Mouse (Mus musculus): Measurements from ENCODE around the gene Gsap. TPM values are rescaled to one million over a fixed set of nuclear protein-coding genes. Genes with fewer than 3 reads are reported as not detected.
"Not testable (repeated sequence)": the region's sequence is repeated elsewhere in the genome, so short reads cannot be mapped to it uniquely, and the experiment has no call there.

The Gsap gene
- total RNA-seq, 2 experiments from 2014 or later: 6.3 to 10.0 TPM

GRCm38 (mm10) chr5:21299076-21299755 is 113.2 kb downstream of the Gsap start:
- no peak for DNase-seq (ENCODE audit: extremely low spot score in 1 of 2, low spot score in 1 of 2)

DNA sequence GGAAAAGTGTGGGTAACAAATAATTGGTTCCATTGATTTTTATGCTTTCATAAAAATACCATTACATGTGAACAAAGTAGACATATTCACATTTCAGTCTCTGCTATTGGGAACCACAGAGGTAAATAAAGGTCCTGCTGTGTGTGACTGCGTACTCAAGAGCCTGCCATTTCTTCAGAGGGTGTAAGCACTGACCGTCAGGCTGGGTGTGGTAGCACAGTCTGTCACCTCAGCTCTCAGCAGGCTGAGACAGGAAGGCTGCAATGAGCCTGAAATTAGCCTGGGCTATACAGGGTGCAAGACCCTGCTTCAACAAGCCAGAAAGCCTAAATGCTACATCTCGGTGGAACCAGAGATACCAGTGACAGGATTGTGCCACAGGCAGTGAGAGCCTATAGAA is 114.0 kb downstream of the Gsap start:
- no peak for DNase-seq (ENCODE audit: extremely low spot score in 1 of 2, low spot score in 1 of 2)

DNA sequence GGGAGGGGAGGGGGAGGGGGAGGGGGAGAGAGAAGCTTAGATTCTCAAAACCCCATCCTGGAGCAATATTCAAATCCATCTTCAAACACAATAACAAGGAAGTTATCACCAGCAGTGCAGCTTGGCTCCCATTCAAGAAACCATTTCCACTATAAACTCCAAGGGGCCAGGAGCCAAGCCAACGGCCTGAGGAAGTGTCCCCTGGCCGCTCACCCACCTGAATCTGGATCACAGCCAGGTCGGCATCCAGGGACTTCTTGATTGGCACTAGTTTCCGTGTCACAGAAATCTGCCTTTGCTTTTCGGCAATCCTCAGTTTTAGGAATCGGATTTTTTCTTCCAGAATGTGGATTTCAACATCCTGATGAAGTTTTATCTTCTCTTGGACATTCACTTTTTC is 115.0 kb downstream of the Gsap start:
- DNase-seq (ENCODE audit: extremely low spot score in 1 of 2, low spot score in 1 of 2): no peak

- DNase-seq (ENCODE audit: extremely low spot score in 1 of 2, low spot score in 1 of 2): no peak
These were observed 121.1 kb downstream of the Gsap start for GRCm38 (mm10) chr5:21307165-21307564.

DNA sequence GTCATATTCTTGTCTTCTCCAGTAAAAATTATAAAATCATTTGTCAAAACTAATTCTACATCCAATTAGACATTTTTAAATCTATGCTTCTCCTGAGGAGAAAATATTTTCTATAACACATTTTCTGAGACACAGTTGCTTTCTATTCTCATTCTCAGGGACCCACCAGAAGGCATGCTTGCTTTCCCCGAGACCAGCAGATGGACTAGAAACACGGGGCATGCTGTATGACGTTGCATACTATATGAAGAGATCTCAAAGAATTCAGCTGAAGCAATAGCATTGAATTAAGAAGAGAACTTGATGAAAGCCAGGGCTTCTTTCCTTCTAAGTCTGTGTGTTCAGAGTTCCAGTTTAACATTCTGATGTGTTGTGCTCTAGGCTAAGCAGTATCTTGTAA is 128.6 kb downstream of the Gsap start:
- DNase-seq (ENCODE audit: extremely low spot score in 1 of 2, low spot score in 1 of 2): no peak

DNA sequence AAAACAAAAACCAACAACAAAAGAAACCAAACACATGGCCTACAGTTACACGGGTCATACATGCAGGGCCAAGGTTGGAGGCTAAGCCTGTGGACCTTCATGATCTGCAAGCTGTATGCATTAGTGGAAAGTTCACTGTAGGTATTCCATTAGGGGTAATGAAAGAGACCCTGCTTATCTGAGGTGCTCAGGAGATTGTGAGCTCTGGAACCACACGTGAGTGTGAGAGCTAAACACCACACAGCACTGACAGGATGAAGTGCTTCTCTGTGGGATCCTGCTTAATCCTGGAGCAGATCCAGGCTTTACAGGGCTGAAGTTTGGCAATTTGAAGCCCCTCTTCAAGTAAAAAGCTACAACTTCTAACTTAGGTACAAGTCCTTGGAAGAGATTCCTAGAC is 134.1 kb downstream of the Gsap start:
- DNase-seq (ENCODE audit: extremely low spot score in 1 of 2, low spot score in 1 of 2): no peak

DNA sequence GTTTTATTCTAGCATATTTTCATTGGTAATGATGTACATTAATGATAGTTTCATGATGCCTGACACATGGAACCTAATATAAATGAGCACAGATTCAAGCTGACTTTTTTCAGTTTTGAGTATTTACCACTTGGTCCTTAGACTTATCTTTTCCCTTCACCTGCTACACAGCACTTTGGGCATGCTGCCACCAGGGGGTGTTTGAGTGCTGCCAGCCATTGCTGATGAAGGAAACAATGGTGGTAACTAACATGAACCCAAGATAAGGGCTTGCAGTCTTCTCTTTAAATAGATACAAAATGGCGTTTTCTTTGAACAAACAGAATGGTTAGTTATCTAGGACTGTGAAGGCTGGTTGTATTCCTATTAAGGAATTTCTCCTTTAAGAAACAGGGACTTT is 140.4 kb downstream of the Gsap start:
- peak; percentile 15 to 55 for DNase-seq (ENCODE audit: extremely low spot score in 1 of 2, low spot score in 1 of 2)

DNA sequence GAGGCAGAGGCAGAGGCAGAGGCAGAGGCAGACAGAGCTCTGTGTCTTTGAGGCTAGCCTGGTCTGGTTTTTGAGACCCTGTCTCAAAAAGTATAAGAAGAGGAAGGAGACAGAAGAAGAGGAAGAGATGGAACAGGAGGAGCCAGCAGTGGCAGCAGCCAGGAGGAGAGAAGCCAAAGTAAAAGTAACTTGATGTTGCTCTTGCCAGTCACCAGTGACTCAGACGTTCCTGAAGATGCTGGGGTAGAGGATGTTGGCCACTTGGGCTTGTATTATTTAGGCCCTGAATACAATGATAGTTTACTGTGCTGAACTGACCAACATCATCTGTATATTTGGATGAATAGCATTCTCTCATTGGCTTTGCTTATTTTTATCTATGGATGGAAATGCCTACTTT is 142.5 kb downstream of the Gsap start:
- no peak for DNase-seq (ENCODE audit: extremely low spot score in 1 of 2, low spot score in 1 of 2)

DNA sequence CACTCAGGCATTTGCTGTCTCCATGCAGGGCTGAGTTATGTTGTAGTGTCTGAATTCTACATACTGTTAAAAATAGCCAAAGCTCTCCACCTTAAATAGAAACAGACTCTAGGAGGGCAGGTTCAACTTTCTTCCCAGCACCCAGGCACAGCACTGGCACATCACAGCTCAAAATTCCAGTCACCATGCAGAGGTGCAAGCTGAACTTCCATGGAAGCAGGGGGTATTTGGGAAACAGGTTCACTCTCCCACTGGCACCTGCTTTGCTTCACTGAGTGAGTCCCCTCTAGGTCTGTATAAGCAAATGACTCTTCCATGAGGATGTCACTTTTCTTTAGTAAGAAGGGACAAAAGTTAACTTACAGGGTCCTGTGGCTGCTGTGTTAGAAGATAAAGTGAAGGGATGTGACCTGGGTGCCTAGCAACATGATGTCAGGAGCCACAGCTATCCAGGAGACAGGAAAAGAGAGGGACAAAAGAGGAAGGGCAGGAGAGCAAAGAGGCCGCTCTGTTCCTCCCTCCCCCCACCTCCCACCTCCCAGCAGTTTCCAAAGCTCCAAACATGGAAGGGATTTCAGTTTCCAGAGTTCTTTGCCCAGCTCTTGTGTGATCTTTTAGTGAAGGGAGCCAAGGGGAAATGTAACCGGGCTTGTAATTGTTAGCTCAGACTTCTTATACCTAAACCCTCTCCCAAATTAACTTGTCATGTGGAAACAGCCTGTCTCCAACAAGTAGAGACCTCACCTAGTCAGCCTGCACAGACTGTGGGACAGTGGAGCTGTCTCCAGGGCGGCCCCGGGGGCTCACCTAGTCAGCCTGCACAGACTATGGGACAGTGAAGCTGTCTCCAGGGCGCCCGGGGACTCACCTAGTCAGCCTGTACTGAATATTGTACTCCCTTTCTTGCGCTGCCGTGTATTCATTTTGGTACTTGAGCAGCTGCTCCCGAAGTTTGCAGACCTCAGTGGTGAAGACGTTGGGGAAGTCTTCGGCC is 143.9 kb downstream of the Gsap start:
- DNase-seq (ENCODE audit: extremely low spot score in 1 of 2, low spot score in 1 of 2): no peak

DNA sequence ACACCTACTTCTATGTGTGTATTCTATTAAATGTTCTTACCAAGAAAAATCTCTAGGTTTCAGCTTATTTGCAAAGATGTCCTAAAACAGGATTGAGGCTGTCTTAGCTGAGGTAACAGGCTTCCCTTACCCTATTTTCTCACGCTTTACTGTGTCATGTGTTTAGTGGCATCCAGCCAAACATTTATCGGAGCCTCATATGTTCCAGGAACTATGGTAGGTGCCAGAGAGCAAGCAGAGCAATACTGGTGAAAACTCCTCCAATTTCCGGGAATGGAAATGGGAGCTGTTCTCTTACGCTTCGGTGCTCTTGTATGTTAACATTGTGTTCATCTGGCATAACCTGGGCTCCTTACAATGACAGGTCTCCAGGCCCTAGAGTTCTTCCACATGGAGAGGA is 145.6 kb downstream of the Gsap start:
- DNase-seq (ENCODE audit: extremely low spot score in 1 of 2, low spot score in 1 of 2): no peak

GRCm38 (mm10) chr5:21332119-21332518 is 146.1 kb downstream of the Gsap start:
- no peak for DNase-seq (ENCODE audit: extremely low spot score in 1 of 2, low spot score in 1 of 2)

DNA sequence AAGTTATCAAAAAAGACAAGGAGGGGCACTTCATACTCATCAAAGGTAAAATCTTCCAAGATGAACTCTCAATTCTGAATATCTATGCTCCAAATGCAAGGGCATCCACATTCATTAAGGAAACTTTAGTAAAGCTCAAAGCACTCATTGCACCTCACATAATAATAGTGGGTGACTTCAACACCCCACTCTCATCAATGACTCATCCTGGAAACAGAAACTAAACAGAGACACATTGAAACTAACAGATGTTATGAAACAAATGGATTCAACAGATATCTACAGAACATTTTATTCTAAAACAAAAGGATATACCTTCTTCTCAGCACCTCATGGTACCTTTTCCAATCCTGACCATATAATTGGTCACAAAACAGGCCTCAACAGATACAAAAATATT is 156.2 kb downstream of the Gsap start:
- not testable (repeated sequence) for DNase-seq (ENCODE audit: extremely low spot score in 1 of 2, low spot score in 1 of 2)

GRCm38 (mm10) chr5:21348366-21348765 is 162.3 kb downstream of the Gsap start:
- DNase-seq (ENCODE audit: extremely low spot score in 1 of 2, low spot score in 1 of 2): no peak

- no peak for DNase-seq (ENCODE audit: extremely low spot score in 1 of 2, low spot score in 1 of 2)
These were observed 165.6 kb downstream of the Gsap start for GRCm38 (mm10) chr5:21351678-21352077.

DNA sequence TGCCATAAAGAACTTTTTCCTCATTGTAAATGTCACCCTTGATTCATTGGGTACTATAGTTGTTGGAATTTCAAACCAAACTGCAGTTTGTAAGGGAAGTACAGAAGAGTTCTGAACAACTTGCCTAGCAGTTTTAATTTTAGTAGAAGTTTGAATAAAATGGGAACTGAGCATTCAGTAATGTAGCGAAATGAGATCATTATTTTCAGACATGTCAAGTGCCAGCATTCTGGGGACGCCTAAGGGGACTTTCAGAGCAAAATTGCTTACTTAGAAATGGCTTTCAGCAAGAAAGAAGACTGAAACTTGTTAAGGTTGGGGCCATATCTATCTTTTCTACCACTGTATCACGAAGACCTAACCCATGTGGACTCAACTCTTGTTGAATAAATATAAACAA is 172.6 kb downstream of the Gsap start:
- DNase-seq (ENCODE audit: extremely low spot score in 1 of 2, low spot score in 1 of 2): no peak

DNA sequence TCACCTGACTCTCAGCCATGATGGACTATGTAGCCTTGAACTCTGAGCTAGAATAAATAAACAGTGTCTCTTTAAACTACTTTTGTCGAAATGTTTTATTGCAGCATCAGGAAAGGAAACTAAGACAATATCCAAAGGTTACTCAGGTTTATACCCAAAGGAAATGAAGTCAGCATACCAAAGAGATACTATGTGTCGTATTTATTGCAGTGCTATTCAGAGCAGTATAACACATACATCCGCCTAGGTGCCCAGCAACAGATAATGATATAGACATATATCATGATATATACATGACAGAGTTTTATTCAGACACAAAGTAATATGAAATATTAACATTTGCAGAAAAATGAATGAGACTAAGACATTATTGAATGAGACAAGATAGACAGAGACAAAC is 177.3 kb downstream of the Gsap start:
- DNase-seq (ENCODE audit: extremely low spot score in 1 of 2, low spot score in 1 of 2): no peak

Other genes with a start within 250 kb of the Gsap start
- 10 to 100 TPM; 14.9 to 18.5 TPM for gene Rsbn1l, start 229.9 kb upstream of the Gsap start, total RNA-seq (2021)
- 10 to 100 TPM; 31.6 to 40.0 TPM for gene Ptpn12, start 130.3 kb upstream of the Gsap start, total RNA-seq (2021)
- 1 to 10 TPM; 1.2 to 2.4 TPM for gene Fgl2, start 186.4 kb downstream of the Gsap start, total RNA-seq (2021)
- under 1 TPM; 0.20 to 0.47 TPM for gene Ccdc146, start 238.4 kb downstream of the Gsap start, total RNA-seq (2021)
- gene Fam185a, start 238.7 kb downstream of the Gsap start, total RNA-seq (2021): 10 to 100 TPM; 11.2 to 12.4 TPM

Measured in layer of hippocampus, postnatal 25 days (tissue).